Mouse (Mus musculus) heart, adult 2 months (tissue): ENCODE data around the gene Fam214b. TPM values are rescaled to one million over a fixed set of nuclear protein-coding genes. Genes with fewer than 3 reads are reported as not detected.
A peak's percentile ranks its signal among the peaks of the same experiment; 100 is the strongest.
"Not testable (repeated sequence)": the region's sequence is repeated elsewhere in the genome, so short reads cannot be mapped to it uniquely, and the experiment has no call there.

Source experiments
- DNase-seq, 2 experiments: peaks; one replicate each; pipeline ENCODE4 v3.0.0; 2021
- H3K27ac ChIP-seq: fragments of 200-600 bp; 2 replicates; pipeline ENCODE4 v1.8.1; 2022
- H3K27me3 ChIP-seq: fragments of 200-500 bp; 2 replicates; pipeline ENCODE4 v1.6.1; 2012; ENCODE audit warnings: mild to moderate bottlenecking, low read length, inconsistent platforms, mixed read lengths; ENCODE audit not compliant: control insufficient read depth, insufficient read depth
- H3K36me3 ChIP-seq: fragments of 200-500 bp; 2 replicates; pipeline ENCODE4 v1.6.1; 2012; ENCODE audit warnings: low read length, inconsistent platforms; ENCODE audit not compliant: control insufficient read depth, insufficient read depth
- H3K4me1 ChIP-seq: fragments of 200-500 bp; 2 replicates; pipeline ENCODE4 v1.6.1; 2011; ENCODE audit warnings: low read length; ENCODE audit not compliant: control insufficient read depth, insufficient read depth
- H3K4me3 ChIP-seq: fragments of 200-600 bp; 2 replicates; pipeline ENCODE4 v1.8.1; 2022
- H3K79me2 ChIP-seq: fragments of 200-500 bp; replicated peaks from 2 replicates; pipeline ENCODE4 v1.6.1; 2012; ENCODE audit warnings: mild to moderate bottlenecking, inconsistent platforms, low read length, moderate library complexity, mixed read lengths; ENCODE audit not compliant: control insufficient read depth, insufficient read depth
- H3K9ac ChIP-seq: fragments of 200-500 bp; 2 replicates; pipeline ENCODE4 v1.6.1; 2012; ENCODE audit warnings: low read depth, mild to moderate bottlenecking, control low read depth, inconsistent platforms, low read length, mixed read lengths
- CTCF ChIP-seq: fragments of 200-600 bp; IDR thresholded peaks from 2 replicates; pipeline ENCODE4 v1.8.1; 2022; ENCODE audit warnings: antibody characterized with exemption, mild to moderate bottlenecking, moderate library complexity
- EP300 ChIP-seq: fragments of 200-500 bp; IDR thresholded peaks from 2 replicates; pipeline ENCODE4 v1.6.1; 2011; ENCODE audit warnings: low read depth, low read length, control low read depth; ENCODE audit not compliant: insufficient read depth
- POLR2A ChIP-seq: fragments of 200-500 bp; IDR thresholded peaks from 2 replicates; pipeline ENCODE4 v1.6.1; 2011; ENCODE audit warnings: mild to moderate bottlenecking, low read depth, low read length, control low read depth; ENCODE audit not compliant: insufficient read depth
- WGBS: fragments of 180-500 bp; shearing (Covaris S2); methylation state at CpG from one replicate; pipeline ENCODE4 v1.1.7; 2018; 5-methylcytosine and 5-hydroxymethylcytosine counted together
- intact Hi-C: fragments of 180-260 bp; cut with DNase I; formaldehyde crosslinking; loops from one replicate; pipeline ENCODE4 v1.15.1; 2025
- polyA plus RNA-seq: library from polyadenylated mRNA; depleted of rRNA; stranded (reverse); fragments of >200 nt; gene quantifications from 2 replicates; pipeline ENCODE4 v1.2.3, GENCODE M21; 2012; rRNA removed
- total RNA-seq, 2 experiments: library from RNA; stranded (reverse); gene quantifications; 2 replicates each; pipeline ENCODE4 v1.2.3; 2021

The Fam214b gene
- total and polyA plus RNA-seq, 3 experiments: 21.3 to 33.1 (median 26.3) TPM

DNA sequence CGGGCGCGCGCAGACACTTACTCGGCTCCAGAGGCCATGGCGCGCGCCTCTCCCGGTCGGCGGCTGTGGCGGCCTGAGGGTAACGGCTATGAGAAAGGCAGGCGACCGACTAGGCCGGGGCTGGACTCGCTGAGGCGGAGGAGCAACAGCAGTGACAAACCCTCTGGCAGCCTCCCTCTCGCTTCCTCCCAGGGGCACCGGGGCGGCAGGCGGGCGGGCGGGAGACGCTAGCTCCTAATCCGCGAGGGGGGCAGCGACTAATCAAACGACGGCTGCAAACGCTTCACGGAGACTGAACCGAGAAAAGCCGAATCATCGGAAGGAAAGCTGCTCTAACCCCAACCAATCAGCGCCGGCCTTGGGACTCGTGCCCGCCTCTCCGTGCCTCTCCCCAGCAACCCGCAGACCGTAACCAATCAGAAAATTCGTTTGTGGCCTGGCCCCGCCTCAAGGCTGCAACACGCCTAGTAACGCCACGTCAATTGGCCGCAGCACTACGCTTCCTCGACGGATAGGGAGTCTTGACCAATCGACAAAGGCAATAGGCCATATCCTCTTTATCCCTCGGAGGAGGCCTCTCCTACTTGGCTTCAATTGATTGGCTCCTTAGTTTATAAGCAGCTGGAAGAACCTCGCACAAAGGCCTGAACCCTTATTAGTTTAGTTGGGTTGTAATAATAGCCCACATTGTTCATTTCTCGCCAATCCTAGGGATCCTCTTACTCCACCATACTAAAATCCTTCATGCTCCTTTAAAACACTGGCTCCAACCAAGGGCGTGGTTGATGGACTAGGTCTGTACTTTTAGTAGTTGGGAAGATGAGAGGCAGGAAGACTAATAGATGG, 45.7 kb downstream of the Fam214b start, which contains the start of gene Vcp:
Gene Vcp, minus strand, starts transcription at position 367 of the 846 bp plus-strand sequence.
- TF ChIP-seq POLR2A: peak; percentile 27; the same call in 1 of the 2 replicates
- intact Hi-C loops, H3K79me2 ChIP-seq, H3K27me3 ChIP-seq, H3K4me1 ChIP-seq: not testable (repeated sequence)
- peak within 1 kb of the TSS; percentile 98 for H3K27ac ChIP-seq
- H3K4me3 ChIP-seq: peak within 1 kb of the TSS; percentile 81
- peak; percentile 98 to 99 for DNase-seq
- H3K36me3 ChIP-seq: peaks cover 26% of the 10 kb centered on the region
- peak within 1 kb of the TSS; percentile 99 for H3K9ac ChIP-seq
- 1% methylated on average over 56 of the region's 56 CpGs for WGBS

GRCm38 (mm10) chr4:42999451-43000140, 46.4 kb downstream of the Fam214b start:
- intact Hi-C loops: no loop called here
- TF ChIP-seq CTCF (peak; percentile 52), EP300 (0 out of 2 replicates have a peak, but pooled peaks have one; percentile 22), POLR2A (peak; percentile 34; the same call in 1 of the 2 replicates)
- peak overlapping the region; percentile 98 for H3K27ac ChIP-seq
- H3K4me1 ChIP-seq: peaks cover 8% of the 10 kb centered on the region
- peaks cover 30% of the 10 kb centered on the region for H3K36me3 ChIP-seq
- H3K27me3 ChIP-seq: no peaks in the 10 kb centered on the region
- H3K4me3 ChIP-seq: peak overlapping the region; percentile 81
- peak overlapping the region; percentile 99 for H3K9ac ChIP-seq
- H3K79me2 ChIP-seq: peaks cover 3% of the 10 kb centered on the region; the same call in 1 of the 2 replicates
- DNase-seq: peak; percentile 82 to 85
- under 1% methylated on average over 51 of the region's 51 CpGs for WGBS

DNA sequence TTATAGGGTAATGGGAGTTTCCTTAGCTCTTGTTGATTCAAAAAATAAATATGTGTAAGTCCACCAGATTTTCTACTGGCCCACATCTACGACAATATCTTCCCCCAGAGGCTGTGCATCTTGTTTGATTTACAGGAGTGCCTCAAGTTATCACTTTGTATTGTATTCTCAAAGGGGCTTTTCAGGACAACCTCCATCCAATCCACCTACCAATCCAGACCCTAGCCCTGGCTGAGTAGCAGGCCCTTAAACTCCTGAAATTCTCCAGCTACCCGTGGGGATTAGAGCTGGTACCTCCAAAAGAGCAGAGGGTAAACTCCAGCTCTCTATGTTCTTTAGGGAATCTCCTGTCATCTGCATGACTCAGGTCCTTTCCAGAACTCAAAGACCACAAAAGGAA, 48.0 kb downstream of the Fam214b start:
- intact Hi-C loops: no loop called here
- DNase-seq: no peak

GRCm38 (mm10) chr4:42988296-42988695, 57.7 kb downstream of the Fam214b start:
- Histone ChIP-seq H3K36me3 (peaks cover 17% of the 10 kb centered on the region), H3K27ac (no peak overlapping the region), H3K4me1 (no peaks in the 10 kb centered on the region), H3K27me3 (no peaks in the 10 kb centered on the region), H3K4me3 (no peak overlapping the region), H3K79me2 (no peaks in the 10 kb centered on the region), H3K9ac (no peak overlapping the region)
- 78% methylated on average over 1 of the region's 1 CpGs for WGBS
- TF ChIP-seq POLR2A: no peak
- peak; percentile 43 for TF ChIP-seq CTCF
- intact Hi-C loops: no loop called here
- no peak for DNase-seq

More for the DNA sequence above, 48.0 kb downstream of the Fam214b start:
- Histone ChIP-seq H3K4me3 (peak overlapping the region; percentile 21), H3K27me3 (no peaks in the 10 kb centered on the region), H3K79me2 (peaks cover 3% of the 10 kb centered on the region; the same call in 1 of the 2 replicates), H3K27ac (peak overlapping the region; percentile 39), H3K36me3 (peaks cover 35% of the 10 kb centered on the region), H3K9ac (peak overlapping the region; percentile 25; the same call in 1 of the 2 replicates), H3K4me1 (peaks cover 8% of the 10 kb centered on the region)
- TF ChIP-seq POLR2A: no peak
- no peak for TF ChIP-seq CTCF
- TF ChIP-seq EP300: no peak
- 17% methylated on average over 2 of the region's 2 CpGs for WGBS

Other genes with a start within 250 kb of the Fam214b start
- gene Fam205a1, start 192.3 kb downstream of the Fam214b start, total RNA-seq: not detected
- gene Fam205a1, start 192.3 kb downstream of the Fam214b start, polyA plus RNA-seq: not detected in 2 replicates
- under 1 TPM in 1 of 2 experiments, not detected in 1; 0.10 TPM for gene Gm12394, start 189.4 kb downstream of the Fam214b start, total RNA-seq
- 0.02 TPM in 1 of 2 replicates, not detected in the other for gene Gm12394, start 189.4 kb downstream of the Fam214b start, polyA plus RNA-seq
- gene Fam205c, start 172.0 kb downstream of the Fam214b start, total RNA-seq: 1 to 10 TPM; 8.3 to 9.8 TPM
- gene Fam205c, start 172.0 kb downstream of the Fam214b start, polyA plus RNA-seq: 0.14 and 0.20 TPM in 2 replicates
- 1 to 10 TPM; 5.0 to 5.8 TPM for gene Phf24, start 129.6 kb downstream of the Fam214b start, total RNA-seq
- gene Phf24, start 129.6 kb downstream of the Fam214b start, polyA plus RNA-seq: 4.8 and 7.8 TPM in 2 replicates
- gene Dnajb5, start 96.4 kb downstream of the Fam214b start, total RNA-seq: 100 to 1,000 TPM in 1 of 2 experiments, 10 to 100 TPM in 1; 88.5 to 103 TPM
- 45.6 and 51.1 TPM in 2 replicates for gene Dnajb5, start 96.4 kb downstream of the Fam214b start, polyA plus RNA-seq
- gene 1700022I11Rik, start 76.6 kb downstream of the Fam214b start, total RNA-seq: not detected
- not detected in 2 replicates for gene 1700022I11Rik, start 76.6 kb downstream of the Fam214b start, polyA plus RNA-seq
- gene Vcp, start 45.7 kb downstream of the Fam214b start, total RNA-seq: 100 to 1,000 TPM; 238 to 254 TPM
- 127 and 204 TPM in 2 replicates for gene Vcp, start 45.7 kb downstream of the Fam214b start, polyA plus RNA-seq
- gene Fancg, start 35.7 kb downstream of the Fam214b start, total RNA-seq: 1 to 10 TPM; 2.8 to 3.2 TPM
- gene Fancg, start 35.7 kb downstream of the Fam214b start, polyA plus RNA-seq: 3.9 and 4.9 TPM in 2 replicates
- gene Pigo, start 20.4 kb downstream of the Fam214b start, total RNA-seq: 10 to 100 TPM; 21.0 to 26.5 TPM
- gene Pigo, start 20.4 kb downstream of the Fam214b start, polyA plus RNA-seq: 20.1 and 27.1 TPM in 2 replicates
- 100 to 1,000 TPM; 101 to 114 TPM for gene Stoml2, start 14.5 kb downstream of the Fam214b start, total RNA-seq
- gene Stoml2, start 14.5 kb downstream of the Fam214b start, polyA plus RNA-seq: 97.3 and 117 TPM in 2 replicates
- gene Unc13b, start 12.7 kb upstream of the Fam214b start, total RNA-seq: 10 to 100 TPM in 1 of 2 experiments, 1 to 10 TPM in 1; 10.0 to 10.9 TPM
- 6.7 and 11.7 TPM in 2 replicates for gene Unc13b, start 12.7 kb upstream of the Fam214b start, polyA plus RNA-seq
- gene Atp8b5, start 220.9 kb upstream of the Fam214b start, total RNA-seq: under 1 TPM in 1 of 2 experiments, not detected in 1; 0.08 TPM
- gene Atp8b5, start 220.9 kb upstream of the Fam214b start, polyA plus RNA-seq: 0.14 and 0.15 TPM in 2 replicates